Mouse (Mus musculus) MEL (cell line): Measurements from ENCODE around the gene Foxo3.

Source experiments
- CTCF ChIP-seq, 3 experiments: IDR thresholded peaks in 2 of 3; conservative IDR thresholded peaks in 1 of 3; 2 replicates each; pipeline ENCODE4 v1.5.1; 2011 to 2012; ENCODE audit warnings: low read length in 3 of 3, low read depth in 2 of 3, mild to moderate bottlenecking in 2 of 3, improper control_type of control experiment in 1 of 3, inconsistent platforms in 1 of 3, mixed read lengths in 1 of 3, moderate library complexity in 1 of 3; ENCODE audit not compliant: control insufficient read depth in 1 of 3, insufficient read depth in 1 of 3, poor library complexity in 1 of 3, severe bottlenecking in 1 of 3
- JUND ChIP-seq: IDR thresholded peaks from 2 replicates; pipeline ENCODE4 v1.6.1; 2011; ENCODE audit warnings: low read depth, mild to moderate bottlenecking, improper control_type of control experiment, low read length
- KAT2A ChIP-seq: conservative IDR thresholded peaks from 2 replicates; pipeline ENCODE4 v1.6.1; 2012; ENCODE audit warnings: low read depth, low read length, improper control_type of control experiment, inconsistent platforms
- MEF2A ChIP-seq: IDR thresholded peaks from 2 replicates; pipeline ENCODE4 v1.6.1; 2014; ENCODE audit warnings: low read depth, mild to moderate bottlenecking, inconsistent platforms, low read length, improper control_type of control experiment; ENCODE audit not compliant: poor library complexity, insufficient replicate concordance, severe bottlenecking; ENCODE audit errors: extremely low read depth
- TBP ChIP-seq: IDR thresholded peaks from 2 replicates; pipeline ENCODE4 v1.8.0; 2011; ENCODE audit warnings: low read depth, low read length, improper control_type of control experiment
- ZMIZ1 ChIP-seq: IDR thresholded peaks from 2 replicates; pipeline ENCODE4 v1.6.1; 2012; ENCODE audit warnings: low read depth, mild to moderate bottlenecking, inconsistent platforms, low read length, improper control_type of control experiment, moderate library complexity
- ZNF384 ChIP-seq: IDR thresholded peaks from 2 replicates; pipeline ENCODE4 v1.6.1; 2012; ENCODE audit warnings: low read depth, mild to moderate bottlenecking, inconsistent platforms, low read length, improper control_type of control experiment

DNA sequence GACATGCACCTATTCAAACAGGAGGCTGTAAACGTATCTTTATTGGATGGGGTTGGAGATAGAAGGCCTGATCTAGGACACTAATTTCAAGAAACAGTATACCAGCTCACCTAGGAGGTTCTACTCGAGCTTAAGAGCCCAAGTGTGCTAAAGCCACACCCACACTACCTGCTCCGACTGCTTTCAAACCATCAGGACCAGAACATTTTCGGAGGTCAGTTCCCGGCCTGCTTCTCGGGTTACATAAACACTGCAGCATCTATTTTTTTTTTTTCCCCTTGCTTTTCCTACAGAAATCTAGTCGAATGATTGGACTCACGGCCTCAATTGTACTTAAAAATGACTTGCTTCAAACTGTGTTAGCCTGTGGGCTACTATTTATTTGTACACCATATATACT, 12.9 kb downstream of the Foxo3 start:
- TF ChIP-seq TBP (no peak), JUND (no peak), KAT2A (no peak), ZMIZ1 (no peak), CTCF (IDR thresholded peaks at IDR 0.05 in 2 of 3, conservative IDR thresholded peaks at IDR 0.05 in 1 of 3; ENCODE audit: control insufficient read depth in 1 of 3, insufficient read depth in 1 of 3, low read depth in 2 of 3, low read length in 3 of 3, poor library complexity in 1 of 3, severe bottlenecking in 1 of 3) (no peak), ZNF384 (no peak), MEF2A (no peak)
